Mouse (Mus musculus) layer of hippocampus, adult 2 months (tissue): ENCODE data around the gene Antxr1. TPM values are rescaled to one million over a fixed set of nuclear protein-coding genes. Genes with fewer than 3 reads are reported as not detected.
A peak's percentile ranks its signal among the peaks of the same experiment; 100 is the strongest.

Experiments used
- DNase-seq, 2 experiments: peaks; one replicate each; pipeline ENCODE4 v3.0.0; 2022; ENCODE audit warnings: low spot score in 2 of 2
- H3K27ac ChIP-seq: fragments of 200-600 bp; 2 replicates; pipeline ENCODE4 v1.8.1; 2022
- H3K4me3 ChIP-seq: fragments of 200-600 bp; 2 replicates; pipeline ENCODE4 v1.8.1; 2022; ENCODE audit warnings: mild to moderate bottlenecking
- CTCF ChIP-seq: fragments of 200-600 bp; conservative IDR thresholded peaks from 2 replicates; pipeline ENCODE4 v1.8.1; 2022; ENCODE audit warnings: antibody characterized with exemption, mild to moderate bottlenecking, moderate library complexity
- total RNA-seq, 2 experiments: library from RNA; stranded (reverse); gene quantifications; 2 replicates each; pipeline ENCODE4 v1.2.3; 2021

Gene Antxr1
- total RNA-seq, 2 experiments from 2014 or later: 9.7 to 10.7 TPM

DNA sequence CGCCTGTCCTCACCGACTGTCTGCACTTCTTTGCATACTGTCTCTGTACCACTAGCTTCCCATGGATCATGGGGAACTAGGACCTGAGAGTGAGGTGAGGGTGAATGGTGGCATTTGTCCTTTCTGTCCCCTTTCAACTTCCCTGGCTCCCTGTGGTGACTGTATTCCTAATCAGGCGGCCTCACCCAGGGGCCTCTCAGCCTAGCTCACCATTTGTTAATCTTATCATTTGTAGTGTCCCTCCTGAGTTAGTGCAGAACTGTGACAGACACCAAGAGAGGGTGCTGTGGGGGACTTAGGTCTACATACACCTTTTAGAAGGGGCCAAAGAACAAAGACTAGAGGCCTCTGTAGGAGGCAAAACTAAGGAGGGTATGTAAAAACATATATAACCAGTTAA, 151.2 kb downstream of the Antxr1 start:
- Histone ChIP-seq H3K4me3 (no peak overlapping the region), H3K27ac (no peak overlapping the region)
- no peak for TF ChIP-seq CTCF
- no peak for DNase-seq

DNA sequence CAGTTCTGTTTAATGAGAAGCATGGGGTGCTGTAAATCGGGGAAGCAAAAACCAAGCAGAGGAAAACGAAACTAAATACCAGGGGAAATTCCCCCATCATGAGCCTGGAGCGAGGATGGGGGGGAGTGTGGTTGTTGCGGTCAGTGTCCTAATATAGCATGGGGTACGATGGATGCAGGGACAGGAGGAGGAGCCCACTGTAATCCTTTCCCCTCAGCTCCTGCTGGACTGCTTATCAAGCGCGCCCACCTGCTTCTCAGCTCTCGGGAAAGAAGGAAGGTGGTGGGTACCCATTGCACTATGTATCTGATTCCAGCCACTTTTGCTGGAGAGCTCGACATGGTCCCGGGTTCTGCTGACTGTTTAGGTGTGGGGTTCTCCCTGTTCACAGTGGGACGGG, 151.6 kb downstream of the Antxr1 start:
- H3K4me3 ChIP-seq: no peak overlapping the region
- DNase-seq: no peak
- no peak overlapping the region for H3K27ac ChIP-seq
- no peak for TF ChIP-seq CTCF

DNA sequence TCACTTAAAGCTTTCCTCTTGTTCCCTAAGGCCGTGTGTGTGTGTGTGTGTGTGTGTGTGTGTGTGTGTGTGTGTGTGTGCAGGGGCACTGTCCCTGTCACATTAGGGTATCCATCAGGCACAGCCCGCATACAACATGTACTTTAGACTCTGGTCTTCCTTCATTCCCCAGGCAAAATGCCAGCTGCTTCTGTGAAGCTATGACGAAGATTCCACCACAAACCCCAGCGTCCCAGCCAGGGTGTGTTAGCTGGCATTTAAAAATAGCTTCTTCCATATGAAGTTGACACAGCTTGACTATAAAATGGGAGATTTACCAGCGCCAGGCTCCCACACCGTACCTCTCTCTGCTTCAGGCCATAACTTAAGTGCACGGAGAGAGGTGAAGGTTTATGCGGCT, 152.5 kb downstream of the Antxr1 start:
- no peak for TF ChIP-seq CTCF
- DNase-seq: peak; percentile 61 to 70
- H3K27ac ChIP-seq: 0 out of 2 replicates have a peak overlapping the region, but pooled peaks have one; percentile 39

DNA sequence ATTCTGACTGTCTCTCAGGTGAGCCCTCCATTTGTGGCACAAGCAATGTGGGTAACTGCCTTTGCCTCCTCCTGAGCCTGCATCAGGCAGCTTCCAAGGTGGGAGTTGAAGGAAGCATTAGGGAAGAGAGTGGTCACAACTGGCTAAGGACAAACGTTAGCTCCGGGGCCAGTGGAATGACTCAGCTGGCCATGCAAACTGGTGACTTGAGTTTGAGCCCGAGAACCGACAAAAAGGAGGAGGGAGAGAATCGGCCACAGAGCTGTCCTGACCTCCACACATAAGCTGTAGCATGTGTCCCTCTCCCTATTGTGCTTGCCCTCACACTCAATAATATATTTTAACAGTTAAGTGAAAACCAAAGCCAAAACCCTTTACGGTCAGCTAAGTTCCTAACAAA, 152.9 kb downstream of the Antxr1 start:
- no peak overlapping the region for H3K27ac ChIP-seq
- no peak for DNase-seq
- no peak overlapping the region for H3K4me3 ChIP-seq
- no peak for TF ChIP-seq CTCF

More for the DNA sequence above, 152.5 kb downstream of the Antxr1 start:
- no peak overlapping the region for H3K4me3 ChIP-seq

DNA sequence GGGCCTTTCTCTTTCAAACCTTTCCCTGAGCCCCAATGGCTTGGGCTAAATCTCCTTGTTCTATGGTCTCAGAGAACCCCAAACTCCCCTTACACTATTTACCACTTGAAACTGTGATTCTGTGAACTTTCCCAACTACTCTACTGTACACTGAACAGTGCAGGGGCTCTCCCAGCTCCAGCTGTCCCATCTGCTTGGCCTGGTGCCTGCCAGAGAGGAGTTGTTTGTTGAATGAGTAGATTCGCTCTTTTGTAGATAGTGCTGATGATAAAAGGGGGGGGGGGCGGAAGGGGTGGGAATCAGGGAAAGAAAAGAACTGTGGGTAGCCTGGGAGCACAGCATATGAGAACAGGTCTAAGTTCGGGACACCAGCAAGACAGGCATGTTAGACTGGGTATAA, 164.2 kb downstream of the Antxr1 start:
- no peak for TF ChIP-seq CTCF

DNA sequence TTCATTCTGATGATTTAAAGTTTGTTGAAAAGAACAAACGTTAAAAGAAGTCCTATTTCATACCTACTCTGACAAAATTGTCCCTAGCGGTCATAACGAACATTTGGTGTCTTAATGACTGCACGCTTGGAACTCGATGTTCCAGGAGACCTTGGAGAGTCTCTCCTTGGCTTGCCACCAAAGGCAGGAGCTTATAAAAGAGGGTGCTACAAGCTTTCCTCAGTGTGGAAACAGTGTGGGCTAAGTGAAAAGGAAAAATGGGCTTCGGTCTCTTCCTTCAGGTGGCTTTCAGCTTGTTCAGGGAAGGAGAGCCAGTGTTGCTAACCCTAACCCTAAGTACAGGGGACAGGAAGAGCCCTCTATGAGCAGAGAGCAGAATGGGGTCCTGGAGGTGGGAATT, 164.7 kb downstream of the Antxr1 start:
- TF ChIP-seq CTCF: no peak; the same call in 1 of the 2 replicates
- no peak overlapping the region for H3K4me3 ChIP-seq
- no peak overlapping the region for H3K27ac ChIP-seq
- DNase-seq: no peak

More for the DNA sequence above, 164.2 kb downstream of the Antxr1 start:
- DNase-seq: no peak
- H3K4me3 ChIP-seq: no peak overlapping the region
- H3K27ac ChIP-seq: no peak overlapping the region

DNA sequence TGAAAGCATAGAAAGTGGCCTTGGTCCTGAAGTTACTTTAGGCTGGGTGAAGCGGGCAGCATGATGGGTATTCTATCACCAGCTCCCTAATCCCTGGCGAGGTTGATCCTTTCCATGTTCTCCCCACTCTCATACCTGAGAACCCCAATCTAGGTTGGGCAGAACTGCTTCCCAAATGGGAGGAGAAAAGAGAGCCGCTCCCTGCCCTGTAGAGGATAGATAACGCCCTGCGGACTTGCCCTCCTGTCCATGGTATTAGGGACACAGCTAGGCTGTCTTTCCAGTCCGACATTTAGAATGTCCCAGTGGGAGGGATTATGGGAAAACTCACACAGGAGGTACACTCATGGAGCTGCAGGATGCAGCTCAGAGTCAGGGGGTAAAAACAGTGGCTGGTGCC, 165.3 kb downstream of the Antxr1 start:
- no peak for TF ChIP-seq CTCF
- Histone ChIP-seq H3K4me3 (no peak overlapping the region), H3K27ac (no peak overlapping the region)
- no peak for DNase-seq

DNA sequence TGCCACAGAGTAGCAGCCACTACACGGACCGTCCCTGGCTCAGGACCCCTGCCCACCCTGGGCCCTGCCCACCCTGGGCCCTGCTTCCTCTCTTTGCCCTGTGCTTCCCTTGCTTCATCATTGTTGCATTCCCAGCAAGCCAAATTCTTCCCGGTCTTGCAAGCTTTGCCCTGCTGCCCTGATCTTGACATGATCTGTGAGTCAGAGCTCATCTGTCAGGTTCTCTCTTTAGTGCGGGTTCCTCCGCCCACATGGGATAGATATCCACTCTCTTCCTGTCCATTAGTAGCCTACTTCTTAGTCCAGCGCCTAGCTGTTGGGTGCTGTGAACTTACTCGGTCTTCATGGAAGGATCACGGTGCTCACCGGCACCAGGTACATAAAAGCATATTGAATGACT, 167.6 kb downstream of the Antxr1 start:
- DNase-seq: no peak
- Histone ChIP-seq H3K27ac (no peak overlapping the region), H3K4me3 (no peak overlapping the region)
- no peak for TF ChIP-seq CTCF

DNA sequence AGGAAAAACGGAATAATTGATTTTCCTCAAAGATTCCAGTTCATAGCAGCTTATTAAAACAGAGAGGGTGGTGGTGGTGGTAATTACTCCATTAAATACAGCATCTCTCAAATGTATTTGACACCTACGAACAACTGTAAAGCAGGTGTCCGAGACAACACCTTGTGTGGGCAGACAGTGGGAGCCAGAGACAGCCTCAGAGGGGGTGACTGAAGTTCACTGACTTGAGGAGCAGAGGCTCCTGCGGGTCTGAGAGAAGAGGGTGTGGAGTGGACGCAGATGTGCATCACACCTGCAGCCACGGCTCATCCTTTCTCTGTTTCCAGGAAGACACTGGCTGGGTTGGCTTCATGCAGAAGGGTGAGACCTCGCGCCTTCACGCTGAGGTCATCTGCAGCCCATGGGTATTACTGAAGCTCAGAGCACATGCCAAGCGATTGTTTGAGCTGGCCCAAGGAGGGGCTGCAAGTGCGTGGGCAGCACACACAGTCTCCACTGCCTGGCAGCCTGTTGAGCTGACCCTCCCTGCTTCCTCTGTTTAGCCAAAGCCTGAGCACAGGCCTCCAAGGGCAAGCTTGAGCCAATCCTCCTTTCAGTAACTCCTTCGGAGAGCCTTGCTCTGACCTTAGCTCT, 168.8 kb downstream of the Antxr1 start:
- Histone ChIP-seq H3K27ac (no peak overlapping the region; the same call in 1 of the 2 replicates), H3K4me3 (no peak overlapping the region)
- TF ChIP-seq CTCF: no peak
- DNase-seq: no peak

DNA sequence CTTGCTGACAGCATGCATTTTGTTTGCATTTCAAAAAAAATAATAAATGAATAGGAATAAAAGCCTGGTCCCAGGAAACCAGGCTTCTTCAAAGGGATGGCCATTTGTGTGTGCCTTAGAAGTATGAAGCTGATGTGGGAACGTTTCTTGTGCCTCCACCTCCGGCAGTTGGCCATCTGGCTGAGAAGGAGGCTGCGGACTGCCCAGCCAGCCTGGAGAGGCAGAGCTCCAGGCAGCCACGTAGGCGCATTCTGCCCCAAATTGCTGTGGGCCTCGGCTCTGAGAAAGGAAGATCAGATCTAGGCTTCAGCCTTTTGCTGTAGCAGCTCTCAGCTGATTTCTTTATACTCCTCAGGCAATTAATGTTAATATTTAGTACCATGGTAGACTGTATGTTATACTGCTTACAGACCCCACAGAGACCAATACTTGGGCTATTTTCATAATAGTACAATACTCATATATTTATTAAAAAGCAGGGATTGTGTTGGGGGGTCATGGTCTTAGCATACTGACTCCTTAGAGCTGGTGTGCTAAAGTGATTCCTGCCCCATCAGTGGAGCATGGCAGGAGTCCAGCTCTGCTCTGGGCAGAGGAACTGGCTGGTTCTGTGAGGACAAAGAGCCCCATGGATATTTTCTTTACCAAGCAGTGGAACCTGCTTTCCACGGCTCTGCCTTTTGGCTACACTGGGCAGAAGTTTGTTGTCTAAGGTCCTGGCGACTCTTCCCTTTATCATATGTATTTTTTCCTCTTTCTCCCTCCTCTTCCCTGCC, 169.9 kb downstream of the Antxr1 start:
- Histone ChIP-seq H3K4me3 (no peak overlapping the region), H3K27ac (peak overlapping the region; percentile 60; the same call in 1 of the 2 replicates)
- no peak for TF ChIP-seq CTCF
- peak; percentile 35 for DNase-seq

DNA sequence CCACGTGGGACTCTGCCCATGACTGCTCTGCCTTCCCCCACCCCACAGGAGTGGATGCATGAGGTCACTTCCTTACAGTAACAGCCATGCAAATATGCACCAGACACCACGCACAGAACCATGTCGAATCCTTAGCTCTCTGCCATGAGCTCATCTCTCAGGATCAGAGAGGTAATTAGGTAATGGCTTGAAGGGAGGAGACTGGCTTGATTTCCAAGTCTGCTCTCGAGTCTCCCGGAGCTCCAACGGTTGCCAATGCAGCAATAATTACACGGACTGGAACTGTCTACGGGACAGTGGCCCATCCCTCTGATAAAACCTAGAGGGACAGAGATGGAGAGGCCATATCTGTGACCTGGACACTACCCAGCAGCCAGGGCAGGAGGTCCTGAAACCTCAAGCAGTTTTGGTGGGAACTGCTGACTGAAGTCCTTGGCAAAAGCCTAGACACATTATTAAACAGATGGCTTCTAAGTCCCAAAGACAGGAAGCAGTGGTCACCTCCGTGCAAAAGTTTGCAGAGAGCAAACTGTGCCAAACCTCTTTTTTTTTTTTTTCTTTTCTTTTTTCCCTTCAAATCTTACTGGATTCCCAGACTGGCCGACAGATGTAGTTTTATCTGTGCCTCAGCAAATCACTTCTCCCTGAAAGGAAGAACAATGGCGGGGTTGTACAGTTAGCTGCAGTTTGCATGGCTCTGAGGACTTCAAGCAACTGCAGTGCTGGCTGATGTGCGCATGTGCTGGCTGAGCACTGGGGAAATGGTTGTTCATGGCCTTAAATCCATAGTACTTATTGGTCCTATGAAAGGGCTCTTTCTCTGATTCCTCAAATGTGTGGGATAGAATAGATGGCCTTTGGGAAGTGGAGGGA, 174.0 kb downstream of the Antxr1 start:
- no peak for DNase-seq
- no peak for TF ChIP-seq CTCF
- Histone ChIP-seq H3K4me3 (no peak overlapping the region), H3K27ac (no peak overlapping the region)

DNA sequence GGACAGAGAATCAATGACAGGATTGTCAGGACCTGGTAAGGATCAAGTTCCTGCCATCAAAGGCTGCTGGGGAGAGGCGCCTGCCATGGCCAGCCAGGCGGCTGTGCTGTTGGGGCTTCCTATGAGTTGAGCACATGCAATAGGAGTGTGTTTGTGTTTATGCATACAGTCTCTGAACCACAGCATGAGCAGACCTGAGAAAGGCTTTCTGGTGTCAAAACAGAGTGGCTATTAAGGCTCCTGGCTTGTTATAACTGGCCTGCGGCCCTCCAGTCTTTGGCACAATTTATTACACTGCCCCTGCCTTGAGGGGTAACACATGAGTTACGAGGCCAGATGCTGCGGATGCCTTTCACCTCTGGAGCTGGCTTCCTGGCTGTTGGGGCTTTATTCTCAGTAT, 175.4 kb downstream of the Antxr1 start:
- H3K4me3 ChIP-seq: no peak overlapping the region
- no peak for TF ChIP-seq CTCF
- H3K27ac ChIP-seq: no peak overlapping the region
- DNase-seq: no peak

DNA sequence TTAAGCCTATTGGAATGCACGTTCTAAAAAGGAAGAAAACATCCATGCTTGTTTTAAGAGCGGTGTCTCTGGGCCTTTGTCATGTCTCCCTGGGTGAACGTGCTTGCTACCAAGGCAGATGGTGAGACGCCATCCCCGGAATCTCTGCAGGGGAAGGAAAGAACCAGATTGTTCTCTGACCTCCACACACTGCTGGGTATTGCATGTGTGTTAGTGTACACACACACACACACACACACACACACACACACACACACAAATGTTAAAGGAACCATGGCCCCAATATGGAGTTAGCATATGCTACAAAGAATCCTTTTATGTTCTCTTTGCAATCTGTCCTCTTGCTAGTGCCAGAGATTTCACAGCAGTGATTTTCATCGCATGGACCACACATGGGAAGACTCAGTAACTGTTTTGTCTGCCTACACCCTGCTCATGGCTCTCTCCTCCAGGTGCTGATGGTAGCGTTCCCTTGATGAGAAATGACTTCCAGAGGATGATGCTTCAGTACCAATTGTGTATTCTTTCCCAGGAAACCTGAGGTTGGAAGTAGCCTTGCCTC, 177.5 kb downstream of the Antxr1 start:
- peak overlapping the region; percentile 67 for H3K27ac ChIP-seq

More for the DNA sequence above, 177.5 kb downstream of the Antxr1 start:
- no peak overlapping the region for H3K4me3 ChIP-seq
- no peak for TF ChIP-seq CTCF
- DNase-seq: peak in 1 of 2 experiments; percentile 47
